Mouse (Mus musculus) macrophage (primary cell): Measurements from ENCODE around the gene Tmem106a. TPM values are rescaled to one million over a fixed set of nuclear protein-coding genes. Genes with fewer than 3 reads are reported as not detected.

Experiments
- H3K27ac ChIP-seq: fragments of 350-480 bp; formaldehyde crosslinking; 2 replicates; pipeline ENCODE4 v1.9.0; 2021
- H3K36me3 ChIP-seq: fragments of 350-480 bp; formaldehyde crosslinking; 2 replicates; pipeline ENCODE4 v1.9.0; 2021; ENCODE audit errors: inconsistent target
- H3K4me3 ChIP-seq: fragments of 350-480 bp; formaldehyde crosslinking; 2 replicates; pipeline ENCODE4 v1.9.0; 2021; ENCODE audit errors: inconsistent target
- H3K79me2 ChIP-seq: fragments of 350-480 bp; formaldehyde crosslinking; 2 replicates; pipeline ENCODE4 v1.9.0; 2021; ENCODE audit errors: inconsistent target
- WGBS: methylation state at CpG from one replicate; pipeline ENCODE4 v1.1.7; 2026; ENCODE audit warnings: inconsistent platforms; ENCODE audit not compliant: missing documents; 5-methylcytosine and 5-hydroxymethylcytosine counted together
- polyA plus RNA-seq: library from polyadenylated mRNA; stranded (reverse); fragments of 250-400 nt; gene quantifications from 3 replicates; pipeline ENCODE4 v1.2.4, GENCODE M21; 2018; ENCODE audit warnings: inconsistent platforms
- total RNA-seq, 78 experiments: library from RNA; depleted of rRNA; stranded (reverse); fragments of 250-400 nt; gene quantifications; 1 replicate in 9 of 78; 2 replicates in 24 of 78; 3 replicates in 43 of 78; 4 replicates in 2 of 78; pipeline ENCODE4 v1.2.4; 2018; ENCODE audit warnings: inconsistent platforms in 56 of 78

Tmem106a gene
- total RNA-seq (2018; cell fraction: chromatin; rRNA removed) = 100 to 1,000 TPM; 142 to 427 (median 315) TPM
- 100 to 1,000 TPM; 272 to 465 (median 394) TPM for total RNA-seq (2018; cell fraction: cytosol; rRNA removed)
- total RNA-seq (2018; cell fraction: nucleus; rRNA removed) = 100 to 1,000 TPM; 328 to 628 (median 506) TPM
- polyA plus RNA-seq = 374 to 580 TPM (median 389 TPM) in 3 replicates

GRCm38 (mm10) chr11:101582054-101583035, at the start of gene Tmem106a:
Gene Tmem106a (plus strand): TSS chr11:101582242.
- peaks cover 46% of the 10 kb centered on the region for H3K79me2 ChIP-seq
- peak within 1 kb of the TSS; percentile 100 for H3K27ac ChIP-seq
- H3K4me3 ChIP-seq = peak within 1 kb of the TSS; percentile 74
- 16% methylated on average over 27 of the region's 31 CpGs for WGBS
- H3K36me3 ChIP-seq = peaks cover 15% of the 10 kb centered on the region

GRCm38 (mm10) chr11:101543533-101543932, 38.5 kb upstream of the Tmem106a start:
- H3K36me3 ChIP-seq = no peaks in the 10 kb centered on the region

GRCm38 (mm10) chr11:101544132-101544531, 37.9 kb upstream of the Tmem106a start:
- WGBS = 78% methylated on average over 1 of the region's 1 CpGs
- Histone ChIP-seq H3K4me3 (no peak overlapping the region), H3K79me2 (peaks cover 55% of the 10 kb centered on the region), H3K27ac (peak overlapping the region; percentile 46), H3K36me3 (no peaks in the 10 kb centered on the region)

More at GRCm38 (mm10) chr11:101543533-101543932, 38.5 kb upstream of the Tmem106a start:
- 69% methylated on average over 9 of the region's 9 CpGs for WGBS
- H3K79me2 ChIP-seq = peaks cover 49% of the 10 kb centered on the region
- H3K27ac ChIP-seq = peak overlapping the region; percentile 46
- no peak overlapping the region for H3K4me3 ChIP-seq

- no peak overlapping the region for H3K4me3 ChIP-seq
These were observed 33.5 kb upstream of the Tmem106a start for GRCm38 (mm10) chr11:101548526-101548925.

GRCm38 (mm10) chr11:101551751-101552475, 30.1 kb upstream of the Tmem106a start, which contains the start of the genes Brca1 and Nbr1:
Gene Brca1 (minus strand): TSS chr11:101551955.
Gene Nbr1 (plus strand): TSS chr11:101552149.
- H3K27ac ChIP-seq = peak within 1 kb of the TSS; percentile 96
- peak within 1 kb of the TSS; percentile 93 for H3K4me3 ChIP-seq
- under 1% methylated on average over 37 of the region's 43 CpGs for WGBS
- peaks cover 15% of the 10 kb centered on the region for H3K36me3 ChIP-seq
- H3K79me2 ChIP-seq = peaks cover 84% of the 10 kb centered on the region

More at GRCm38 (mm10) chr11:101548526-101548925, 33.5 kb upstream of the Tmem106a start:
- no peak overlapping the region for H3K27ac ChIP-seq
- H3K79me2 ChIP-seq = peaks cover 72% of the 10 kb centered on the region
- H3K36me3 ChIP-seq = no peaks in the 10 kb centered on the region

GRCm38 (mm10) chr11:101552476-101553300, 29.4 kb upstream of the Tmem106a start:
- H3K79me2 ChIP-seq = peaks cover 85% of the 10 kb centered on the region
- peak overlapping the region; percentile 96 for H3K27ac ChIP-seq
- WGBS = under 1% methylated on average over 37 of the region's 37 CpGs
- H3K36me3 ChIP-seq = peaks cover 22% of the 10 kb centered on the region
- H3K4me3 ChIP-seq = peak overlapping the region; percentile 93

GRCm38 (mm10) chr11:101553354-101553930, 28.6 kb upstream of the Tmem106a start:
- H3K4me3 ChIP-seq = peak overlapping the region; percentile 93
- WGBS = 0% methylated on average over 8 of the region's 8 CpGs
- peaks cover 29% of the 10 kb centered on the region for H3K36me3 ChIP-seq
- peak overlapping the region; percentile 96 for H3K27ac ChIP-seq
- peaks cover 85% of the 10 kb centered on the region for H3K79me2 ChIP-seq

GRCm38 (mm10) chr11:101556541-101556940, 25.5 kb upstream of the Tmem106a start:
- H3K36me3 ChIP-seq = peaks cover 51% of the 10 kb centered on the region
- H3K79me2 ChIP-seq = peaks cover 68% of the 10 kb centered on the region
- H3K27ac ChIP-seq = no peak overlapping the region
- H3K4me3 ChIP-seq = no peak overlapping the region
- WGBS = 93% methylated on average over 7 of the region's 7 CpGs

GRCm38 (mm10) chr11:101556954-101557353, 25.1 kb upstream of the Tmem106a start:
- H3K27ac ChIP-seq = no peak overlapping the region
- peaks cover 68% of the 10 kb centered on the region for H3K79me2 ChIP-seq
- H3K36me3 ChIP-seq = peaks cover 52% of the 10 kb centered on the region
- no peak overlapping the region for H3K4me3 ChIP-seq
- WGBS = 92% methylated on average over 2 of the region's 2 CpGs

GRCm38 (mm10) chr11:101562391-101562790, 19.7 kb upstream of the Tmem106a start:
- H3K4me3 ChIP-seq = no peak overlapping the region
- 12% methylated on average over 5 of the region's 5 CpGs for WGBS
- peaks cover 23% of the 10 kb centered on the region for H3K79me2 ChIP-seq
- H3K27ac ChIP-seq = no peak overlapping the region
- H3K36me3 ChIP-seq = peaks cover 65% of the 10 kb centered on the region

GRCm38 (mm10) chr11:101568421-101568820, 13.6 kb upstream of the Tmem106a start:
- Histone ChIP-seq H3K4me3 (no peak overlapping the region), H3K27ac (no peak overlapping the region), H3K36me3 (peaks cover 85% of the 10 kb centered on the region), H3K79me2 (no peaks in the 10 kb centered on the region)
- 92% methylated on average over 3 of the region's 3 CpGs for WGBS

- no peak overlapping the region for H3K27ac ChIP-seq
- WGBS = 94% methylated on average over 6 of the region's 6 CpGs
- no peaks in the 10 kb centered on the region for H3K79me2 ChIP-seq
- peaks cover 66% of the 10 kb centered on the region for H3K36me3 ChIP-seq
- no peak overlapping the region for H3K4me3 ChIP-seq
These were observed 5.9 kb upstream of the Tmem106a start for GRCm38 (mm10) chr11:101576116-101576515.

- WGBS = 48% methylated on average over 5 of the region's 6 CpGs
- Histone ChIP-seq H3K4me3 (no peak overlapping the region), H3K27ac (peak overlapping the region; percentile 100), H3K36me3 (peaks cover 19% of the 10 kb centered on the region), H3K79me2 (peaks cover 36% of the 10 kb centered on the region)
These were observed 819 bp upstream of the Tmem106a start for GRCm38 (mm10) chr11:101581081-101581764.
